Mouse (Mus musculus): ENCODE measurements around the gene Pih1d2.

Gene Pih1d2

DNA sequence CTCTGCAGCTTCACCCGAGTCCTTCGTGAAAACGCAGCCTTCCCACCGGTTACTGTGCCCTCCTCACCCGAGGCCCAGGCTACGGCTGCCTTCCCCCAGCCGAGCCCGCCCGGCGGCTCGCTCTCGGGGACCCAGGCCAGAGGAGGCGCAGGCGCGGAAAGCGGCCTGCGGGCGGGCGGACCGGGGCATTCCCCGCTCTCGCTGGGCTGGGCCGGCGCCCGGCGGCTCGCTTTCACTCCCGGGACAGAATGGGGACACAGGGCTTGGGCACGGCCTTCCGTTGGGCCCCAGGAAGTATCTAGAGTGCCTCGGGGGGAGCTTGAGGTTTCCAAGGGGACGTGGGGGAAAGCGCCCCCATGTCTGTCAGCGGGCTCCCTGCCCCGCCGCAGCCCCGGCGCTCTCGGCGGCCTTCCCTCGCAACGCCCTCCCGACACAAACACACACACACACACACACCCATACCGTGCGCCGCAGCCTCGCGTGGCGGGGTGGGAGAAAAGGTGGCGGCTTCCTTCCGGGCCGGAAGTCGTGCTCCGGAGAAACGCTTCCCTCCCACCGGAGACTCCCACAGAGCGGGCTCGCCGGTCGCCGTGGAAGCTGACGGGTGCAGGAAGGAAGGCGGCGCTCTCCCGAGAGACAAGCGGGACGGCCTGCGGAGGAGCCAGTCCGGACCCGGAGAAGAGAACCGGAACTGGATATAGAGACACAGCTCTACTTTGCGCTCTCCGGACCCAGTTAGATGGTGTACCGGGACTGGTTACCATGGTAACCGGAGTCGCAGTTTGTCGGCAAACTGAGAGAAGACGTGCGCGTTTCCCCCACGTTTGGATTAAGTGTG is at the start of gene Pih1d2, which contains the start of gene Nkapd1:
Gene Pih1d2 (plus strand): TSS at position 556 of the 838 bp plus-strand sequence.
Gene Nkapd1 (minus strand): TSS at position 699 of the 838 bp plus-strand sequence.
- DNase-seq: peak; percentile 83

DNA sequence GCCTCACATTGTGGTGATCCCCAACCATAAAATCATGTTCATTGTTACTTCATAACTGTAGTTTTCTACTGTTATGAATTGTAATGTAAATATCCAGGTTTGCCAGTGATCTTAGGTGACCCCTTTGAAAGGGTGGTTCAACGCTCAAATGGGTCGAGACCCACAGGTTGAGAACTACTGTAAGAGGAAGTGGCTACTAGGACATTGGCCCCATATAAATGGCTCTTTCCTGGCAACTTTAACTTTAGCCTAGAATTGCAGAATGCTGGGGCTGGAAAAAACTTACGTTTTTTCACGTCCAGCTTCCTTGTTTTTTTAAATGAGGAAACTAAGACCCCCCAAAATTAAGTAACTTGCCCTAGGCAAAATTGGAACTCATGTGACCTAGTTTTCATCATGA is 49.7 kb upstream of the Pih1d2 start:
- DNase-seq: no peak

DNA sequence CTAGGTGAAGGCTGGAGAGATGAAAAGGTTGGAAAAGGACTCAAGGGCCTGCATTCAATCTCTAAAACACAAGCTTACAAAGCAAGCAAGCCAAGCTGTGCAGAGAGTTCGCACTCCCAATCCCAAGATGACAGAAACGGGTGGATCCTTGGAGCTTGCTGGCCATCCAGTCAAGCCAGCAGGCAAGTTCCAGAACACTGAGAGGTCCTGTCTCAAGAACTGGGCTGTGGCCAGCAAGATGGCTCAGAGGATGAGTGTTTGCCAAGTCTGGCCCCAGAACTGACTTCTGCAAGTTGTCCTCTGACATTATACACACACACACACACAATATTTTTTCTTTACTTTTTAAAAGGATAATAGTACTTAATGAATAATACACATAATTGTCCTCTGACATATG is 49.2 kb upstream of the Pih1d2 start:
- DNase-seq: no peak

DNA sequence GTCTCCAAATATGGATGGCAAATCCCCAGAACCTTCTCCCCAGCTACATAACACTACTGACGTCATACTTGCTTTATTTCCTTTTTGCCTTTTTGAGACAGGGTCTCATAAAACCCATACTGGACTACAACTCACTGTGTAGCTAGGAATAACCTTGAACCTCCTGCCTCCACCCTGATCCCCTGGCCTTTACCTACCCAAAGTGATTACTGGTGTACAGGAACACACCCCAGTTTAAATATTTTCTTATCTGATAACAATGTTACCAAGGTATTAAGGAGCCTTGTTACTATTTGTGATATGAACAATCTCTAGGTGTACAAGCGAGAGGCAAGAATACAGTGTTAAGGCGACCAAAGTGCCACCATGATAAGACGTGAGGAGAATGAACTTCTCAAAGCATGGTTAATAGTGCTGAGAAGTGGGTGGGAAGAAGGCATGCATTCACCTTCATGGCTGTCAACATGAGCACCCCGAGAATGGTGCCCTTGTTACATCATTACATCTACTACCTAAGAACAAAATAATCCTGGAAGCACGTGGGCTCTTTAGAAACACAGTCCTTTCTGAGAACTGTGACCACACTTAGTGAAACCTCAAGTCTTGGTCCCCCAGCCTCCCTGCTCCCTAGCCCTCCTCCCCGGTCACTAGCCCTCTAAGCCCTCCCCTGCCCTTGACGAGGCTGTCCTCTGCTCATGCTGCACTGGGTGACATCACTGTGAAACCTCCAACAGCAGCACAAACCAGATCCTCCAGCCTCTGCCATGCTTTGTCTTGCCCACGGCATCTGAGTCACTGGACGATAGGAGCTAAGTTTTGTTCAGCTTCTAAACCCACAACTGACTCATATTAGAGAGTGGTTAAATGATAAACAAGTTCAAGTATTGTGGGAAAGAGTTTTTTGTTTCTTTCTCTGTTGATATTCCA is 47.3 kb upstream of the Pih1d2 start:
- DNase-seq: no peak

DNA sequence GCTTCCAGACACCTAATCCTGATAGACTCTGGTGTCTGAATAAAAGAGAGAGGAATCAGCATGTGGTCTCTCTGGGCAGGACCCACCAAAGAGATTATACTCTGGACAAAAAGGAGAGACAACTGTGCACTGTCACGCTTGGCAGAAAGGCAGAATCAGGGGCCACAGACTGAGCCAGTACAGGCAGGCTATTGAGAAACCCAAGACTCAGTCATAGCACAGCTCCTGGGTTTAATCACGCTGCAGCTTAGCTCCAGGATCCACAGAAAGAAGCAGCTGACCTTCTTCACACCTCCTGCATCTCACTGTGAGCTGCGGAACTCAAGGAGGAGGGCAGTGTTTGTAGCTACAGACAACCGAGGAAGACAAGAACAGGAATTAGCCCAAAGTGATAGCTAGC is 36.8 kb upstream of the Pih1d2 start:
- no peak for DNase-seq

DNA sequence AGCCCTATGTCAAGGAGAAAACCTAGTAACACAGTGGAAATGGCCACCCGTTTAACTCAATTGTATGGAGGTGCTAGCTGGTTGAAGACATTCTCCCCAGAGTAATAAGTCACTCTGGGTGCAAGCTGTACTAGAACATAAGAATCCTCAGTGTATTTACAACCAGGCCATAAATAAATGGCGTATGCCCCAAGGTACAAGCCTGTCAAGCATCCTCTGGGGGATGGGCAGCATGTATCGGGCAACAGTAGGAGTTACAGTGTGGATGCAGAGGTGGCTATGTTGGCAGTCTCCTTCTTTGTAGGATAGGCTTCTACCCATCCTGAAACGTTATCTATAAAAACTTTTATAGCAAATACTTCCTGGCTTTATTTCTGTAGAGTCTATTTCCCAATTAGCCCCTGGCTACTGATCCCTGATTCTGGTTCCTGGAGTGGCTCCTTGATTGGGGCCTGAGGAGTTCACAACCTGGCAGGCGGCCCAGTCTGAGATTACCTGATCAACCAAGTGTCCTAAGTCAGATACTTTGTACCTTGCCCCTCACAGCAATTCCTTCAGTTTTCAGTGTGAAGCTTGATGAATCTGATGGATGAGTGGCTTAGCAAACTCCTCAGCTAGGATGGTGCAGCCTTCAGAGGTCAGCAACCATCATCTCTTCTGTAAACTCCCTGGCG is 31.8 kb upstream of the Pih1d2 start:
- no peak for DNase-seq

DNA sequence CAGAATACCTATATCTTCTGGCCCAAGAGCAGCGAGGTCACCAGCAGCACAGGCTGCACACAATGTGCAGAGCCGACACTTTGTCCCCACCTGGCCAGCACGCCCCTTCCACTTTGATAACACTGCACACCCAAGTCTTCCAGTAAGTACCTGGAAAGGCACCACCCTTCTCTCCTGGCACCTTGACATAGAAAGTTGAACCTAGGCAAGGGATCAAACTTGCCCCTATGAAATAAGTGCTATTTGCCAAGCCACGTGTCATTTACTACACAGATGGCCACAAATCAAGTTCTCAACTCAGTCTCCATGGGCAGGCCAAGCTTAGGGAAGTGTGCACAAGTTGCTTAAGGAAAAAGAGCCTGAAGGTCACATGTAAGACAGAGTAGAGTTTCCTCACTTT is 30.2 kb upstream of the Pih1d2 start:
- no peak for DNase-seq

DNA sequence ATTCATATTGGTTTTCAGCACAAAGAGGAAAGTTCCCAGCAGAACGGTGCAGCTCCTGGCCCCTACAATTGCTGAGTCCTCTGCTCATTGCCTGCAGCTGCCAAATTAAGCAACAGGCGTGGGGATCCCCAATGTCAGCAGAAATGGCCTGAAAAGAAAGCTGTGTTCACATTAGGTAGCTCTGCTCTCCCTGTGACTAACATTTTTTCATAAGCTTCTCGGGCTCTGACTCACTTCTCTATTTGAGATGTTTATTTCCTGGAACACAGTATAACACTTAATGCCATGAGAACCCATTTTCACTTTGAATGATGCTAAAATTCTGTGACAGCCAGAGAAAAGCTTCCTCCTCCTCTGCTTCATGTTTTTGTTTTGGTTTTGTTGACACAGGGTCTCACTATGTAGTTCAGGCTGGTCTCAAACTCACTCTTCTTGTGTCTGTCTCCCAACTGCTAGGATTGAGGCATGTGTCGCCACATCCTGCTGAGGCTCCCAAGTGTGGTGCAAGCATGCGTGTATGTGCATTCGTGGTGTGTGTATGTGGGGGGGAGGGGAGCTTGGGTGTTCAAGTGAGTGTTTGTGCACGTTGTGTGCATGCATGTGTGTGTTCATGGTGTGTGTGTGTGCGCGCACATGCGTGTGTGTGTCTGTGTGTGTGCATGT is 26.1 kb upstream of the Pih1d2 start:
- DNase-seq: no peak

DNA sequence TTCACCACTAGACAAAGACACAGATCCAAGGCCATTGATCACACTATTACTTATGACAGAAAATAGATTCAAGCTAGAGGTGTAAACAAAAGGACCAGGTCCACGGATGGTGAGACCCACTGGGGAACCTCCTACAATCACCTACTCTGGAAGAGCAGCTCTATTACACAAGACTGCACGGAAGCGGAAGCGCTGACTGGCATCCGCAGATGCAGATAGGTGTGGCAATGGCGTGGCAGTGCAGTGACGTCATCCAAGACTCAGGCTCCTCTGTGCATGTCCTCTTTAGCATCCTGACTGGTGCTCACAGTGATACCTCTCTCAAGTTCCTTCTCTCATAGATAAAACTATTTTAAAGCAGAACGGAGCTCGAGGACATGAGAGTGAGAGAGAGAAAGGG is 24.2 kb upstream of the Pih1d2 start:
- DNase-seq: no peak

DNA sequence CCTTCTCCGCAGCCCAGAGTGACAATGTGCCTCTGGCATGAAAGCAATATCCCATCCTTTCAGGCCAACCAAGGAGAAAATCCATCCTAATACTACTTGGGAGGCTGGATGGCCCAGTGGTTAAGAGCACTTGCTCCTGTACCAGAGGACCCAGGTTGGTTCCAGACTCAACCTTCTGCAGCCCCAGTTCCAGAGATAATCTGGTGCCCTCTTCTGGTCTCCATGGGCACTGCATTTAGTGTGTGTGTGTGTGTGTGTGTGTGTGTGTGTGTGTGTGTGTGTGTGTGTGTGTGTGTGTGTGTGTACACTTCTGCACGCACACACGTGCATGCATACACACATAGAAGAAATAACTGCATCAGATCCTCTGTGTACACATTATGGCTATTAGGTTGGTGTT is 23.6 kb upstream of the Pih1d2 start:
- DNase-seq: no peak

DNA sequence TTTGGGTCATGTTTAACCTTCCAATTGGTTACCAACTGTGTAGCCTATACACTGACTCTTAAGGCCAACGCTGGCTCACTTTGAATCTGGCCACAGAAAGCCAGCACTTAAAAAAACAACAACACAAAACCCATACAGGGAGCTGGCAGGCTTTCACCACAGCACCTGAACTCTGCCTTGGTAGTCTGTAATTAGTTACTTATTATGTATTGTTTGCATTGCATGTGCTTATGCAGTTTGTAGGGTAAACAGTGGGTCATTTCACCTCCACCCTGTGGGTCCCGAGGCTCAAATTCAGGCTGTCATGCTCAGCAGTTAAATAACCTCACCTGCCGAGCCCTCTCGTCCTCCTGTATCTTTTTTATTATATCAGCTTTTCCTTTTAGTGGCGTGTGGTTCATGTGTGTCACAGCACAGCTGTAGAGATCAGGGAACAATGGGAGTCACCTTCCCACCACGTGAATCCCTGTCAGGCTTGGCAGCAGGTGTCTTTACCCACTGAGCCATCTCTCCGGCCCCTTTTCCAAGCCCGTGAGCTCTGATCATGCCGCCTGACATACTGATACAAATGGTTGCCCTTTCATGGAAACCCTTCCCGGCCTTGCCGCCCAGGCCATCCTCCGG is 22.2 kb upstream of the Pih1d2 start:
- no peak for DNase-seq

DNA sequence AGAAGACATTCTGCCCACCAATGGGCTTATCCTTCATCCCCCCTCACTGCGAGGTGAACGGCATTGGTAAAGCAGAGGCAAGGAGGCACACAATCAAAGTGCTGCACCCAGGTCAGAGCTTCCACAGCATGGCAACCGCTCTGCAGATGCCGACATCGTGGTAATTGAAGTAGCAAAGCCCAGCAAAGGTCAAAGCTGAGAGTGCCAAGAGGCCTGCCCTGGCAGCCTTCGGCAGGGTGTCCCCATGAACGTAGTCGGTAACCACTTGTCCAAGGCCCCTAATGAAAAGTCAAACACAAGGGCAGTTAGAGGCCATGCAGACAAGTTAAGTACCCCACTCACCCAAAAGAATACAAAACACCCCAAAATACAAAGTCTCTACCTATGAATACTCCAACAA is 20.1 kb upstream of the Pih1d2 start:
- DNase-seq: no peak

DNA sequence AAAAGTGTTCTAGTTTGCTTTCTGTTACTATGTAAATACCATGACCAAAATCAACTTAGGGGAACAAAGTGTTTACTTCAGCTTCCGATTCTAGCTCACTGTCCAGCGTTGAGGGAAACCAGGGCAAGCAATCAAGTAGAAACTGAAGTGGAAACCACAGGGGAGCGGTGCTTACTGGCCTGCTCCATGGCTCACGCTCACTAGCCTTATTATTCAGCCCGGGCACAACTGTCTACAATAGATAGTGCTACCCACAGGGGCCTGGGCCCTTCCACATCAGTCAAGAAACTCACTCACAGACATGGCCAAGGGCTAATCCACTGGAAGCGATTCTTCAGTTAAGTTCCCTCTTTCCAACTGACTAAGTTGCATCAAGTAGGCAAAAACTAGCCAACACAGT is 15.6 kb upstream of the Pih1d2 start:
- DNase-seq: no peak

DNA sequence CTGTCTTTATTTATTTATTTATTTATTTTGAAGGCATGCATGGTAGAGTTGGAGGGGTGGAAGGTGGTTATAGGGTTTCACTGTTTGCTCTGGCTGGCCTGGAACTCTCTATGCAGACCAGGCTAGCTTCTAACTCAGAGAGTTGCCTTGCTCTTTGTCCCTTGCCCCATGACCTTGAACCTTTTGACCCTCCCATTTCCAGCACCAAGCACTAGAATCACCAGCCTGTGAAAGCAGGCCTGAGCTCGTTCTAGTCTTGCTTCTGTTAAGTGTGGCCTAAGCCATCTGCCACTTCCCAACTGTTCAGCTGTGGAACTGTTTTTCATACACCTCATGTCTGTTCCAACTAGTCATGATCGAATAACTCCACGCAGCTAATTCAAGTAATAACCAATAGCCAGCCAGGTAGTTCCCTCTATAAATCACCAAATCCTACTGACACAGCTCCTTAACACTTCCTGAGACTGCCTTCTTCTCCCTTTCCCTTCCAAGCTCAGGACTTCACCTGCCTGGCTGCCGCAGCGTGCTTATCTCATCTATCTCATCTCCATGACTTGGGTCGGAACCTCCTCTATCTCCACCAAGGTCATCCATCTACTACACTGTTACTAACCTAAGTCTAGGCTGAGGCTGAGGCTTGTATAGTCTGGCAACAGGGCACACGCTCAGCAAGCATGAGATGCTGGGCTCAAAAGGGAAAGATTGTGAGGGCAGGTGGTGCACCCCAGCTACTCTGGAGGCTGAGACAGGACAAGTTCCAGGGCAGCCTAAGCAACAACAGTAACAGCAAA is 14.9 kb upstream of the Pih1d2 start:
- DNase-seq: no peak

DNA sequence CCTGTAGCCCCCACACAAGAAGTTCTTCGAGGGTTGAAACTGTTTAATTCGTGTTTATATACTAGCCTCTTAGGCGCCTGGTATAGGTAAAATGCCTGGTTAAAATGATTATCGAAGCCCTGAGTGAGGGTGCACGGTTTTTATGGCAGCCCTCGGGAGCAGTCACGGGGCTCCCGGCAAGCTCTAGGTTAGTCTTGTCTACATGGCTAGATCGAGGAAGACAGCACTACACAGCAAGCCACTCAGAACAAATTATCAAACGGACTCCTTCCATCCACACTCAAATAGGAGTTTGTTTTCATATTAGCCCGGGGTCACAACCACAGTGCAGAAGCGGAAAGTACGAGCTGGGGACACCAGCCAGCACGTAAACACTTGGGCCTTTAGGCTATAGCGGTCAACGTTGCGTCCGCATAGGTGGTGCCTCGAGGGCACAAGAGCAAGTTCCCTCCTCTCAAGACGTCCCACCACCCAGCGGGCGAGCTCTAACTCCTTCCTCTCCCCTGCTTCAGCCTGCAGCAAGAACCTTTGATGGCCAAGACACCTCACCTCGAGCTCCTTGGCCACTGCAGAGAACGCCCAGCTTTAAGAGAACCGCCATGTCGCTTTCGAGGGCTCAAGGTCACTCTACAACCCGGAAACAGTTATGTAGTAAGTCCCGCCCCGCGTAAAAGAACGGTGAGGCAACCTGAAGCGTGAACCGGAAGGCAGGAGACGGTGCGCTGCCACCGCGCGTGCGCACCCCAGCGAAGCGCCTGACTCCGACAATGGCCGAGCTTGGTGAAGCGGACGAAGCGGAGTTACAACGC is 13.7 kb upstream of the Pih1d2 start, which contains the start of the genes Sdhd and Timm8b:
Gene Sdhd (minus strand): TSS at position 624 of the 809 bp plus-strand sequence.
Gene Timm8b (plus strand): TSS at position 722 of the 809 bp plus-strand sequence.
- DNase-seq: peak; percentile 95

DNA sequence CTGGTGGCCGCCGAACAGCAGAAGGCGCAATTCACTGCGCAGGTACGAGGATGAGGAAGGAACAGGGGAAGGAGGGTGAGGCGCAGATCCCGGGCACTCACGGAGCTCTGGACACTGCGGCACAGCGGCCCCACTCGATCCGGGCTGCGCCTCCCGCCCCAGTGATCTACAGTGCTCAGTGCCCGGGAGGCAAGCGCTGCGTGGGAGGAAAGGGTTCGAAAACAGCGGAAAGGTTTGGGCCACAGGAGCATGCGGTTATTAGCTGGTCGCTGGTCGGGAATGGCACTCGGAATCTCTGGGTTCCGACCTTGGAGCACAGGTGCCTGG is 13.2 kb upstream of the Pih1d2 start:
- DNase-seq: no peak

DNA sequence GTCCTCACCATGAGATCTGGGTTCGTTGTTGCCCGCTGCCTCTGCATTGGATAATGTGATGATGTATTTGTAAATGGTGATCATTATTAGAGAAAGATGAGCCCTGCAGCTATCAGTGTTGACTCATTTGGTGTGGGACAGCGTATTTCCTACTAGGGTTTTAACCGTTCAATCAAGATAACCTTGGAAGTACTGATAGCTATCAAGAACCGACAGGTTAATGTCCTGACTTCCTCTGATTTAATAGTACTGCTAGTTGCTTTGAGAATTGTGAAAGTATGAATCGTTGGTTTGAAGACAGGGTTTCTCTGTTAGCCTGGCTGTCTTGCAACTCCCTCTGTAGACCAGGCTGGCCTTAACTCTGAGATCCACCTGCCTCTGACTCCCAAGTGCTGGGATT is 12.8 kb upstream of the Pih1d2 start:
- DNase-seq: no peak

DNA sequence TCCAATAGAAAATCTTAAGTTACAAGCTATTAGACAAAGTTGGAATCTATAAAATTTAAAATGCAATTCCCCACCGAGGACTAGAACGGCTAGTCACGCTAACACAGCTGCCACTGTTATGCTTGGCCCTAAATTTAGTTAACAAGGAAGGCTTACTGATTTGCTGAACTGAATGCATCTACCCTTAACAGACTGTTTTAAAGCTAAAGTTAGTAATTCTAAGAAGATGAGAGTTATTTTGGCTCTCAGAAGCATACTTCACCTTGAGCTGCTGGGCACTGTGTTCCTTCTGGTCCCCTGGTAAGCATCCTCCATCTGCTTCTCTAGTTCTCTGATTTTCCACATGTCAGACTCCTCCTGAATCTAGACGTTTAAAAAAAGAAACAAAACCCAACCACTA is 5.0 kb upstream of the Pih1d2 start:
- DNase-seq: no peak

DNA sequence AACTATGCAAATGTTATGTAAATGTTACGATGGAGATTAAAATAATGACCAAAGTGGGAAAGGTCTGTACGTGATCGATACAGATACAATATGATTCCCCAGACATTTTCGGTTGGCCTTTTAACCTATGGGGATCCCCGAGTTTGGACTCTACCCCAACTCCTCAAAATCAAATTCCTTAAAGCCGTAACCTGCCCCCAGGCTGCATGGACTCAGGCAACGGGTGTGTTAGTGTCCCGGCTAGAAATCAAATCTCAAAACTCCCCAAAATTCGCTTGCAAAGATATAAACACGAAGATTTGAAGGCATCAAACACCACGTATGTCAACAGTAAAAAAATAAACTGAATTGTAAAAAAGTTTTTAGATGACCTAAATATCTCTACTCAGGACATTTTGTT is 960 bp upstream of the Pih1d2 start:
- DNase-seq: no peak

DNA sequence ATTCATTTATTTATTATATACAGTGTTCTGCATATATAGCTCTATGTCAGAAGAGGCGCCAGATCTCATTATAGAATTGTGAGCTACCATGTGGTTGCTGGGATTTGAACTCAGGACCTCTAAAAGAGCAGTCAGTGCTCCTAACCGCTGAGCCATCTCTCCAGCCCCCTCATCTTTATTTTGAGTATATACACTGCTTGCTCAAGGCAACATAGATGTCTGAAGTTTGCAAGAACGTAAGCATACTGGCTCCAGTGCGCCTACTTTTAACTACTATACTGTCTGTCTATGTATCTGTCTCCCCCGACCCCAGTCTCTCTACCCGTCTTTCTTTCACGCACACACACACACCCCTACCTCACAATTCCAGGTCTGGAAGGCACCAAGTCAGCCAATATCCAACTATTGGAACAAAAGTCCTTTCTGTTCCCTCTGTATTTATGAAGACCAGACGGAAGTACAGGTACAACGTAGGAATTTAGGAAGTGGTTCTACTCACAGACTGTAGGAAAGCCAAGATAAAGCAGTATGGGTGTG is 741 bp downstream of the Pih1d2 start:
- DNase-seq: no peak
